Mouse (Mus musculus) myocyte (in vitro differentiated cells): ENCODE measurements around the gene Kcnj11. TPM values are rescaled to one million over a fixed set of nuclear protein-coding genes. Genes with fewer than 3 reads are reported as not detected.

Experiments
- H3K27me3 ChIP-seq: one replicate; pipeline ENCODE4 v1.6.1; 2011; ENCODE audit not compliant: control insufficient read depth, insufficient read depth, insufficient read length
- H3K36me3 ChIP-seq: one replicate; pipeline ENCODE4 v1.6.1; 2011; ENCODE audit not compliant: control insufficient read depth, insufficient read depth
- H3K4me2 ChIP-seq: one replicate; pipeline ENCODE4 v1.6.1; 2011; ENCODE audit warnings: low read depth, control low read depth
- H3K4me3 ChIP-seq: one replicate; pipeline ENCODE4 v1.5.1; 2011; ENCODE audit warnings: mild to moderate bottlenecking, control low read depth, moderate library complexity
- H3K79me2 ChIP-seq: one replicate; pipeline ENCODE4 v1.6.1; 2011; ENCODE audit not compliant: control insufficient read depth, insufficient read depth
- H3ac ChIP-seq: one replicate; pipeline ENCODE4 v1.6.1; 2011; ENCODE audit not compliant: control insufficient read depth, insufficient read length
- CEBPB ChIP-seq: IDR thresholded peaks from 2 replicates; pipeline ENCODE4 v1.6.1; 2011; ENCODE audit warnings: mild to moderate bottlenecking, moderate library complexity; ENCODE audit not compliant: poor library complexity, insufficient read depth, severe bottlenecking
- E2F4 ChIP-seq: IDR thresholded peaks from one replicate; pipeline ENCODE4 v1.6.1; 2011; ENCODE audit warnings: mild to moderate bottlenecking, control low read depth, moderate library complexity; ENCODE audit not compliant: insufficient read depth
- MAX ChIP-seq: IDR thresholded peaks from one replicate; pipeline ENCODE4 v1.6.1; 2011; ENCODE audit warnings: low read depth, mild to moderate bottlenecking, control low read depth
- MYOD1 ChIP-seq, 3 experiments: IDR thresholded peaks; one replicate each; pipeline ENCODE4 v1.6.1; 2011; ENCODE audit warnings: control low read depth in 2 of 3, low read depth in 2 of 3, mild to moderate bottlenecking in 2 of 3, moderate library complexity in 1 of 3; ENCODE audit not compliant: insufficient read length in 2 of 3, control insufficient read depth in 1 of 3
- MYOG ChIP-seq, 3 experiments: IDR thresholded peaks; one replicate each; pipeline ENCODE4 v1.6.1; 2011; ENCODE audit warnings: control low read depth in 2 of 3, low read depth in 2 of 3, mild to moderate bottlenecking in 2 of 3; ENCODE audit not compliant: insufficient read length in 2 of 3, control insufficient read depth in 1 of 3, insufficient read depth in 1 of 3
- POLR2A ChIP-seq: IDR thresholded peaks from one replicate; pipeline ENCODE4 v1.6.1; 2011; ENCODE audit warnings: low read depth, mild to moderate bottlenecking, control low read depth, moderate library complexity; ENCODE audit not compliant: insufficient read length
- POLR2AphosphoS2 ChIP-seq: IDR thresholded peaks from one replicate; pipeline ENCODE4 v1.6.1; 2011; ENCODE audit warnings: low read depth, control low read depth; ENCODE audit not compliant: insufficient read length
- REST ChIP-seq: IDR thresholded peaks from one replicate; pipeline ENCODE4 v1.6.1; 2011; ENCODE audit warnings: mild to moderate bottlenecking, control low read depth, moderate library complexity; ENCODE audit not compliant: insufficient read depth, insufficient read length
- SRF ChIP-seq: IDR thresholded peaks from one replicate; pipeline ENCODE4 v1.6.1; 2011; ENCODE audit warnings: low read depth; ENCODE audit not compliant: control insufficient read depth, insufficient read length
- TCF12 ChIP-seq: IDR thresholded peaks from one replicate; pipeline ENCODE4 v1.6.1; 2011; ENCODE audit warnings: mild to moderate bottlenecking, control low read depth; ENCODE audit not compliant: poor library complexity, insufficient read depth, severe bottlenecking
- TCF3 ChIP-seq: IDR thresholded peaks from one replicate; pipeline ENCODE4 v1.6.1; 2011; ENCODE audit warnings: low read depth, control low read depth; ENCODE audit not compliant: insufficient read length
- USF1 ChIP-seq: IDR thresholded peaks from one replicate; pipeline ENCODE4 v1.6.1; 2011; ENCODE audit warnings: low read depth, mild to moderate bottlenecking, control low read depth, moderate library complexity
- polyA plus RNA-seq: library from polyadenylated mRNA; unstranded; fragments of >200 nt; fragmentation: generic; extraction: Trizol; gene quantifications from one replicate; pipeline ENCODE4 v1.2.1, GENCODE M21; 2012; ENCODE audit warnings: missing spikeins

The Kcnj11 gene
- polyA plus RNA-seq, 1 experiment, result 0.46 TPM

- H3ac ChIP-seq, result no peak overlapping the region
- no peak overlapping the region for H3K4me3 ChIP-seq
- H3K79me2 ChIP-seq, result no peaks in the 10 kb centered on the region
Measured at GRCm38 (mm10) chr7:46086378-46086777, 14.2 kb downstream of the Kcnj11 start.

GRCm38 (mm10) chr7:46084839-46085513 lies 15.6 kb downstream of the Kcnj11 start:
- TF ChIP-seq MYOD1 (IDR thresholded peaks at IDR 0.05; ENCODE audit: control insufficient read depth in 1 of 3, insufficient read length in 2 of 3, low read depth in 2 of 3) (no peak), E2F4 (no peak), CEBPB (no peak), POLR2A (no peak), SRF (no peak), REST (no peak), POLR2AphosphoS2 (no peak), TCF3 (no peak), MAX (no peak), USF1 (no peak), MYOG (IDR thresholded peaks at IDR 0.05; ENCODE audit: control insufficient read depth in 1 of 3, insufficient read depth in 1 of 3, insufficient read length in 2 of 3, low read depth in 2 of 3) (no peak), TCF12 (no peak)
- no peak overlapping the region for H3ac ChIP-seq
- peaks cover 4% of the 10 kb centered on the region for H3K36me3 ChIP-seq
- H3K4me3 ChIP-seq, result no peak overlapping the region
- H3K4me2 ChIP-seq, result no peak overlapping the region
- no peaks in the 10 kb centered on the region for H3K79me2 ChIP-seq
- no peaks in the 10 kb centered on the region for H3K27me3 ChIP-seq

More at GRCm38 (mm10) chr7:46086378-46086777, 14.2 kb downstream of the Kcnj11 start:
- Histone ChIP-seq H3K27me3 (no peaks in the 10 kb centered on the region), H3K36me3 (peaks cover 3% of the 10 kb centered on the region), H3K4me2 (no peak overlapping the region)
- TF ChIP-seq POLR2AphosphoS2, result no peak
- no peak for TF ChIP-seq MYOD1 (IDR thresholded peaks at IDR 0.05; ENCODE audit: control insufficient read depth in 1 of 3, insufficient read length in 2 of 3, low read depth in 2 of 3)
- no peak for TF ChIP-seq TCF12
- TF ChIP-seq CEBPB, result no peak
- TF ChIP-seq POLR2A, result no peak
- no peak for TF ChIP-seq REST
- no peak for TF ChIP-seq TCF3
- no peak for TF ChIP-seq SRF
- no peak for TF ChIP-seq MYOG (IDR thresholded peaks at IDR 0.05; ENCODE audit: control insufficient read depth in 1 of 3, insufficient read depth in 1 of 3, insufficient read length in 2 of 3, low read depth in 2 of 3)
- no peak for TF ChIP-seq E2F4
- TF ChIP-seq USF1, result no peak
- TF ChIP-seq MAX, result no peak

GRCm38 (mm10) chr7:46084024-46084423 lies 16.5 kb downstream of the Kcnj11 start:
- Histone ChIP-seq H3K27me3 (no peaks in the 10 kb centered on the region), H3K36me3 (peaks cover 4% of the 10 kb centered on the region), H3K79me2 (no peaks in the 10 kb centered on the region), H3ac (no peak overlapping the region), H3K4me3 (no peak overlapping the region), H3K4me2 (no peak overlapping the region)
- TF ChIP-seq SRF (no peak), MYOG (IDR thresholded peaks at IDR 0.05; ENCODE audit: control insufficient read depth in 1 of 3, insufficient read depth in 1 of 3, insufficient read length in 2 of 3, low read depth in 2 of 3) (no peak), MAX (no peak), POLR2AphosphoS2 (no peak), E2F4 (no peak), POLR2A (no peak), CEBPB (no peak), MYOD1 (IDR thresholded peaks at IDR 0.05; ENCODE audit: control insufficient read depth in 1 of 3, insufficient read length in 2 of 3, low read depth in 2 of 3) (no peak), TCF3 (no peak), USF1 (no peak), REST (no peak)

GRCm38 (mm10) chr7:46077675-46078074 lies 22.9 kb downstream of the Kcnj11 start:
- Histone ChIP-seq H3K4me3 (no peak overlapping the region), H3K4me2 (no peak overlapping the region), H3K27me3 (no peaks in the 10 kb centered on the region), H3K36me3 (peaks cover 4% of the 10 kb centered on the region), H3K79me2 (no peaks in the 10 kb centered on the region), H3ac (no peak overlapping the region)
- TF ChIP-seq SRF, result no peak
- no peak for TF ChIP-seq MYOD1 (IDR thresholded peaks at IDR 0.05; ENCODE audit: control insufficient read depth in 1 of 3, insufficient read length in 2 of 3, low read depth in 2 of 3)
- no peak for TF ChIP-seq REST
- TF ChIP-seq MYOG (IDR thresholded peaks at IDR 0.05; ENCODE audit: control insufficient read depth in 1 of 3, insufficient read depth in 1 of 3, insufficient read length in 2 of 3, low read depth in 2 of 3), result no peak
- no peak for TF ChIP-seq POLR2A

GRCm38 (mm10) chr7:46076844-46077243 lies 23.7 kb downstream of the Kcnj11 start:
- Histone ChIP-seq H3K79me2 (no peaks in the 10 kb centered on the region), H3K27me3 (no peaks in the 10 kb centered on the region), H3K4me3 (no peak overlapping the region), H3K4me2 (no peak overlapping the region), H3ac (no peak overlapping the region), H3K36me3 (peaks cover 4% of the 10 kb centered on the region)
- TF ChIP-seq POLR2AphosphoS2, result no peak
- TF ChIP-seq TCF3, result no peak
- no peak for TF ChIP-seq E2F4
- TF ChIP-seq POLR2A, result no peak
